Mouse (Mus musculus): ENCODE measurements at regions not wholly inside any gene's neighbourhood (a gene's known extent, or its start where the extent isn't known, plus 50 kb on each side); places are given as distances from the start of the nearest gene placed in this dataset.
A peak's percentile ranks its signal among the peaks of the same experiment; 100 is the strongest.

DNA sequence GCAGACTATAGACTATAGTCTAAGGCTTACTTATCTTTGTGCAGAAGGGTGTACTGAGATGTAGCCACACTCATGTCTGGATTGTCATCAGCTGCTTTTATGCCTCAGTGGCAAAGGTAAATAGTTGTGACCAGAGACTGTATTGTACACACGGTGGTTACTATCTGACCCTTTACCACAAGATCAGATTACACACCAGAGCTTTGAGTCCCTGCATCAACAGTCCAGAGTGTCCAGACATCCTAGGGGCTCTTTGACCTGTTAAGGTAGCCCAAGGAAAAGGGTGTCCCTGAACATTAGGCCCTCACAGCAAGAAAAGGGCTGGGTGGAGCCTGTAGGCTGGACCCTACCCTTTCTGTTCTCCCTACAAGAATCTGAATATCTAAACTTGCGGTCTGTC is 436.4 kb downstream of the Fut8 start:
- ATAC-seq: no peak
- Histone ChIP-seq H3K27ac (no peak overlapping the region), H3K9ac (no peak overlapping the region), H3K4me3 (no peak overlapping the region), H3K27me3 (no peaks in the 10 kb centered on the region), H3K4me2 (no peak overlapping the region), H3K36me3 (ENCODE audit: poor library complexity, severe bottlenecking) (no peaks in the 10 kb centered on the region), H3K9me3 (replicated peaks) (no peaks in the 10 kb centered on the region), H3K4me1 (no peaks in the 10 kb centered on the region)
- 68% methylated on average over 2 of the region's 2 CpGs for WGBS

DNA sequence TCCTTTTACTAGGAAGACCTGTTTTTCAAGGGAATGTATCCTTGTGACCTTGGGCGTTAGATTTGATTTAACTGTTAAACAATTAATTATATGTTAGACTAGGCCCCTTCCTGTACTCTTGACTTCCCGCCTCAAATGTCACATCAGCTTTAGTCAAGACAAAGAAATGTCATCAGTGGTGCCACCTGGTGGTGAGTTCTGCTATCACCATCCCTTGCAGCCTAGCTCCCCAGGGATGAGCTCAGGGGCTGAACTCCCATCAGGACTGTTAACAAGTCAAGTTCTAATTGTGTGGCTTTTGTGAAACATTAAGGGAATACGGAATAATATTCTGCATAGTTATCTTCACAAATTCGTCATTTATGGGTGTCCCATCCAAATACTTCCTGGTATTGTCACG is 436.8 kb downstream of the Fut8 start:
- H3K9me3 ChIP-seq (replicated peaks): no peaks in the 10 kb centered on the region

DNA sequence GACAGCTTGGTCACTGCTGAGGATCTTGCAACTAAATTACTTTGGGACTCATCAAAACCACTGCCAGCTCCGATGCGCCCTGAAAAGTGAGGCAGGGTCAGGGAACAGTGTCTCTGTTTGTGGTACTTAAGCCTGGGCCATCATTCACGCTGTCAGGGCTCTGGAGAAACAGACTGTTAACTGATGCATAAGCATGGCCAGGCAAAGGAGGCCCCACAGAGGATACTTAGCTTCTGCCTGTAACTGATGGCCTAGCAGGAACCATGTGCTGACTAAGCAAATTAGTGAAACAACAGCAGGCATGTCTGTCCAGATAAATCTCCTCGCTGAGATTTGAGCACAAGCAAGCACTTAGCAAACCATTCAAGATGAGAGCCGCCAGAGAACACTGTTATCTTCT is 440.1 kb downstream of the Fut8 start:
- H3K36me3 ChIP-seq (ENCODE audit: poor library complexity, severe bottlenecking): no peaks in the 10 kb centered on the region
- no peak overlapping the region for H3K4me2 ChIP-seq
- H3K4me1 ChIP-seq: no peaks in the 10 kb centered on the region
- no peak overlapping the region for H3K4me3 ChIP-seq
- H3K9ac ChIP-seq: no peak overlapping the region
- ATAC-seq: no peak
- WGBS: 73% methylated on average over 5 of the region's 5 CpGs
- no peaks in the 10 kb centered on the region for H3K27me3 ChIP-seq
- no peak overlapping the region for H3K27ac ChIP-seq
- H3K9me3 ChIP-seq (replicated peaks): no peaks in the 10 kb centered on the region

More for the DNA sequence above, 436.8 kb downstream of the Fut8 start:
- no peak overlapping the region for H3K4me2 ChIP-seq
- H3K9ac ChIP-seq: no peak overlapping the region
- H3K4me1 ChIP-seq: no peaks in the 10 kb centered on the region
- ATAC-seq: no peak
- no peaks in the 10 kb centered on the region for H3K27me3 ChIP-seq
- no peak overlapping the region for H3K4me3 ChIP-seq
- H3K27ac ChIP-seq: no peak overlapping the region
- WGBS: 79% methylated on average over 5 of the region's 5 CpGs
- no peaks in the 10 kb centered on the region for H3K36me3 ChIP-seq (ENCODE audit: poor library complexity, severe bottlenecking)

DNA sequence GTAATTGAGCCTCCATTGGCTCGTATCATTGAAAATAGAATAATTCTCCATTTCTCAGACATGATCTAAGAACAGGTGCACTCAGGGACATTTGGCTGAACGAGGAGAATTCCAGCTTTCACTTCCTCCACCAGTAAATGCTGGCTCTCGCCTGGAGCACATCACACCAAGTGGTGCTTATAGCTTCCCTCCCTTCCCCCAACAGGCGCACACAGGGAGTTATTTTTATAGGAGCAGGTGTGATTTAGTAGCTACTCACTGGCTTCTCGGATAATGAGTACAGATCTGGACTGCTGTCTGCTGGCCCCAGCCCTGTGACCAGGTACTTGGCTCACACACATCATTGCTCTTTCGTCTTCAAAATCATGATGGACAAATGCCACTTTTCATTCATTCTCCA is 456.2 kb downstream of the Fut8 start:
- 71% methylated on average over 6 of the region's 6 CpGs for WGBS

DNA sequence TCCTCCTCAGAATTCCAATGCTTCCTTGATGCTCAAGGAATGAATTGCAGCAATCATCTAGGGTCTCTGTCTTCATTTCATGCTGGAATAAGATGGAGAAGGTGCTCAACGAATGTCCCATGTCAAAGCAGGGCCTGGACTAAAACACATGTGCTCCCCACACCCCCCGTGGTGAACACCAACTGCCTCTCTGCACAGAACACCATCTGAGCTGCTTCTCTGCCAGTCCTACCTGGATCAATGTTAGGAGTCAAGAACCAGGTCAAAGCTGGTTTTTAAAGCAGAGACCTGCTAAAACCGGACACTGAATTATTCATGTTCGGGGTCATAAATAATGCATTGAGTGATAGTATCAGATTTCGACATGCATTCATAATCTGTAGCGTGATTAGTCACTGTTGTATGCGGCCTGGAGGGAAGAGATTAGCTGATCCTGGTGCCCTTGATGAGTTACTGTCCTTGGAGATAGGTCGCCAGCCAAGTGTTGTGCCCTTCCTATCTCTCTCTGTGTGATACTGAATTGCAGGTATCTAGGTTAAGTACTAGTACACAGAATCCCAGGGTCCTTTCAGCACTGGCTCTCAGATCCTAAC is 458.2 kb downstream of the Fut8 start:
- WGBS: 74% methylated on average over 8 of the region's 8 CpGs

More for the DNA sequence above, 456.2 kb downstream of the Fut8 start:
- peaks cover 7% of the 10 kb centered on the region; the same call in 1 of the 2 replicates for H3K4me1 ChIP-seq
- no peaks in the 10 kb centered on the region for H3K9me3 ChIP-seq (replicated peaks)
- no peak for ATAC-seq
- no peak overlapping the region for H3K27ac ChIP-seq
- no peak overlapping the region for H3K9ac ChIP-seq
- no peak overlapping the region for H3K4me2 ChIP-seq
- no peaks in the 10 kb centered on the region for H3K27me3 ChIP-seq
- no peak overlapping the region for H3K4me3 ChIP-seq
- H3K36me3 ChIP-seq (ENCODE audit: poor library complexity, severe bottlenecking): no peaks in the 10 kb centered on the region

DNA sequence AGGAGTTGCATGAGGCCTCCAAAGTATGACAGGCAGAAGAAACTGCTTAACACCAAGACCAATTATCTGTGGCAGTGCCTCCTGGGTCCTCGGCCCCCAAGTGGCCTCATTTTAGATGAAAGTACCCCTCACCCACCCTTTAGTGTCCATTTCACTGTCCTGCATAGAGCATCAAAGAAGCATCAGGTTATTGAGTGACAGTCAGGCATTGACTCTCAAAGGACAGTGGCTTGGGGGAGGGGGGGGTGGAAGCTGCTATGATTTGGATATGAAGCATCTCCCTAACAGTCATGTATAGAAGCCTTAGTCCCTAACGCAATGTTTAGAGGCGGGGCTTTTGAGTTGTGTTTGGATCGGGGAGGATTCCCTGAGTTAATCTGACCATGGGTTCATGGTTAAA is 458.7 kb downstream of the Fut8 start:
- 86% methylated on average over 4 of the region's 4 CpGs for WGBS

More for the DNA sequence above, 458.2 kb downstream of the Fut8 start:
- ATAC-seq: no peak
- peaks cover 7% of the 10 kb centered on the region; the same call in 1 of the 2 replicates for H3K4me1 ChIP-seq
- no peaks in the 10 kb centered on the region for H3K27me3 ChIP-seq
- no peak overlapping the region for H3K9ac ChIP-seq
- H3K9me3 ChIP-seq (replicated peaks): no peaks in the 10 kb centered on the region
- no peak overlapping the region for H3K4me3 ChIP-seq
- no peak overlapping the region for H3K4me2 ChIP-seq
- H3K27ac ChIP-seq: no peak overlapping the region
- H3K36me3 ChIP-seq (ENCODE audit: poor library complexity, severe bottlenecking): no peaks in the 10 kb centered on the region

DNA sequence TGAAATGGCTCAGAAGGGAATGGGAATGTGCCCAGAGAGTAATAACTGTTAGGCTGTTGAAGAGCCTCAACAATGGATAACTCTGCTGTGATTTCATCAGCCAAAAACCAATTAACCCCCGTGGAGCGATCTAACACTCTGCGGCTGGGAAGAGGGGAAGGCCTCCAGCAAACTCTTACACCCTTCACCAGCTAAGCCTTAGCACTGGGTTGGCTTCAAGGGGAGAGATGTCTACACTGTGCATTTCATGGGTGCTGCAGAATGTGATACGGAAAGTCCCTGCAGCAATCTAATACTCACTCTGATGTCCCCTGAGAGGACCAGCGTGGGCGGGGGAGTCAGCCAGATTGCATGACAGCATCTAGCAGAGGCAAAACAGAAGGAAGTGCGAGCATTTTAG is 460.2 kb downstream of the Fut8 start:
- Histone ChIP-seq H3K27ac (no peak overlapping the region), H3K9me3 (replicated peaks) (no peaks in the 10 kb centered on the region), H3K9ac (no peak overlapping the region), H3K27me3 (no peaks in the 10 kb centered on the region), H3K4me2 (no peak overlapping the region), H3K4me1 (peaks cover 7% of the 10 kb centered on the region; the same call in 1 of the 2 replicates), H3K36me3 (ENCODE audit: poor library complexity, severe bottlenecking) (no peaks in the 10 kb centered on the region), H3K4me3 (no peak overlapping the region)
- WGBS: 67% methylated on average over 7 of the region's 7 CpGs
- ATAC-seq: no peak

More for the DNA sequence above, 458.7 kb downstream of the Fut8 start:
- no peak overlapping the region for H3K27ac ChIP-seq
- no peaks in the 10 kb centered on the region for H3K27me3 ChIP-seq
- no peak overlapping the region for H3K4me2 ChIP-seq
- H3K9me3 ChIP-seq (replicated peaks): no peaks in the 10 kb centered on the region
- H3K36me3 ChIP-seq (ENCODE audit: poor library complexity, severe bottlenecking): no peaks in the 10 kb centered on the region
- H3K4me3 ChIP-seq: no peak overlapping the region
- no peak overlapping the region for H3K9ac ChIP-seq
- no peak for ATAC-seq
- peaks cover 7% of the 10 kb centered on the region; the same call in 1 of the 2 replicates for H3K4me1 ChIP-seq

DNA sequence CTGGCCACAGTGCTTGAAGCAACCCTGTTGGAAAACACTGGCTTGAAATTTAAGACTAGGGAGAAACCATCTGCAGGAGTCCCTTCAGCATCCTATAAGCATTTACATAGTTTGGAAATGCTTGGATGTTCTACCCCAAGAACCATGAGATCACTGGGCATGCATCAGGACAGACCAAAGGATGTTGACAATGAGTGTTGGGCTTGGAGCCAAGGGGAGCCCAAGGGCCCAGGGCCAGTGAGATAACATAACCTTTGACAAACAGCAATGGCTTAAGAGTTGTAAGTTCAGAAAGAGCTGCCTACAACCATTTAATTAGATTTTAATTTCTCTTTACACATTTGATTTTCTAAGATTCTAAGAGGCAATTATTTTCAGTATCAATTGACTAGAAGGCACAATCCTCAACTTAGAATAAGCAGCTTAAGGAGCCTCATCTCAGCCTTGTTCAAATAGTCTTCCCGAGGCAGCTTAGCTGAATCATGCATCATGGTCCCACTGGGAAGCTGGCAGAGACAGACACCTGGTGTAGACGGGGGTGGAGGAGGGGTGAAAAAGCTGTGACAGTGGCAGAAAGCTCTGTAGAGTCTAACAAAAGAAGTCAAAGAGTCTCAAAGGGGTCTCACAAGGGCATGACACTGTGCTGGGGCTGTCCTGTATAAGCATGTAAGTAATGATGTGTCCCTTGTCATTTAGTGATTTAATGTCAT is 462.1 kb downstream of the Fut8 start:
- 21% methylated on average over 2 of the region's 2 CpGs for WGBS
- H3K4me3 ChIP-seq: no peak overlapping the region
- H3K27me3 ChIP-seq: no peaks in the 10 kb centered on the region
- H3K9me3 ChIP-seq (replicated peaks): no peaks in the 10 kb centered on the region
- H3K27ac ChIP-seq: no peak overlapping the region
- no peaks in the 10 kb centered on the region for H3K36me3 ChIP-seq (ENCODE audit: poor library complexity, severe bottlenecking)
- H3K9ac ChIP-seq: no peak overlapping the region
- peaks cover 7% of the 10 kb centered on the region; the same call in 1 of the 2 replicates for H3K4me1 ChIP-seq
- no peak overlapping the region for H3K4me2 ChIP-seq
- ATAC-seq: no peak

DNA sequence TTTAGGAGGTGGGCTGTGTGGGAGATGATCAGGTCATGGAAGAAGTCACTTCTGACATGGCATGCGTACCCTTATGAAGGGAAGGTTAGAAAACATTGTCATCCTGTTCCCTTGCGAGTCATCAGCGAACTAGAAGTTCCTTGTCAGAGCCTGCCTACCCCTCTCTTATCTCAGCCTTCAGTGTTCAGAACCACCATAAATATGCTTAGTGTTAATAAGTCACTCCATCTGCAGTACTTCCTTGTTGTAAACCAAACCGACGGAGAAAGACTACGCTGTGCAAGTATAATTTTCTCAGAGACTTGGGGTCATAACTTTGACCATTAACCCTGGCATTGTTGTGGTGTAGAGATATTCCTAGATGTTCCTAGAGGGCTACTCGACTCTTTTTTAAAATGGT is 477.6 kb downstream of the Fut8 start:
- no peak for ATAC-seq
- WGBS: 75% methylated on average over 7 of the region's 7 CpGs
- Histone ChIP-seq H3K4me1 (peaks cover 16% of the 10 kb centered on the region), H3K4me2 (no peak overlapping the region), H3K36me3 (ENCODE audit: poor library complexity, severe bottlenecking) (no peaks in the 10 kb centered on the region), H3K27me3 (no peaks in the 10 kb centered on the region), H3K9ac (no peak overlapping the region), H3K27ac (no peak overlapping the region), H3K4me3 (no peak overlapping the region), H3K9me3 (replicated peaks) (0 out of 2 replicates have a peak, but pooled peaks cover 3% of the 10 kb centered on the region)

DNA sequence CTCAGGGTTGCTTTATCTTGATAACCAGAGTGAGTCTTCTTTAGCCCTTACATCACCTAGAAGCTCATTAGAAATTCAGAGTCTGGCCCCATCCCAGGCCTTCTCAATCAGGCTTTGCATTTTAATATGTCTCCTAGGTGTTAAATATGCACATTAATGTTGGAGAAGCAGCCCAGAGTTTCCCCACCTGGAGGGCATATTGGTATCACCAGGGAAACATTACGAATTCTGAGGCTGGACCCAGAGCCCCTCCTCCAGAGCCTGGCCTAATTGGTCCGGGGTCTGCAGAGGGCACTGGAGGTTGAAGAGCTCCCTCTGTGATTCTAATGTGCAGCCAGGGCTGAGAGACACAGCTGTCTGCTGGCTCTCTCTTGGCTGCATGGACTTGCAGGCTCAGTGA is 478.1 kb downstream of the Fut8 start:
- peak; percentile 86 for ATAC-seq
- WGBS: 3% methylated on average over 2 of the region's 2 CpGs
- Histone ChIP-seq H3K9ac (no peak overlapping the region), H3K4me2 (no peak overlapping the region), H3K4me1 (peaks cover 16% of the 10 kb centered on the region), H3K4me3 (no peak overlapping the region), H3K9me3 (replicated peaks) (0 out of 2 replicates have a peak, but pooled peaks cover 3% of the 10 kb centered on the region), H3K27me3 (no peaks in the 10 kb centered on the region), H3K27ac (no peak overlapping the region), H3K36me3 (ENCODE audit: poor library complexity, severe bottlenecking) (no peaks in the 10 kb centered on the region)

DNA sequence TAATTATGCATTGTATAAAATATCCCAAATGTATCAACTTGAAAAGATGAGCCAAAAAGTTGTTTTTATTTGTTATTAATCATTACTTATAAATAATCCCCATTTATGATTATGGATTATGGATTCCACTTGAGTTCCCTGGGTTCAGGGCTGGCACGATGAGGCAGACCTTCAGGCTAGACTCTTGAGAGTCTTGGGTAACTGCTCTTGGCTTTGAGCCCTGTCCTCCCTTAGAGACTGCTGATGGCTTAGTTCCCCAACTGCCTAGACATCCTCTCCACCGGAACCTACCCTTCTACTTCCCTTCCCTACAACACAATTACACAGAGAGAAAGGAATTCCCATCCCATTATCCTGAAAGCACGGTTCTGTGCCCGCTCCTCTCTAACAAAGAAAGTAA is 466.3 kb upstream of the Gm6657 start:
- Histone ChIP-seq H3K9me3 (replicated peaks) (no peaks in the 10 kb centered on the region), H3K4me3 (no peak overlapping the region), H3K4me1 (no peaks in the 10 kb centered on the region), H3K27ac (no peak overlapping the region), H3K4me2 (no peak overlapping the region), H3K27me3 (no peaks in the 10 kb centered on the region), H3K36me3 (ENCODE audit: poor library complexity, severe bottlenecking) (no peaks in the 10 kb centered on the region), H3K9ac (no peak overlapping the region)
- WGBS: 32% methylated on average over 4 of the region's 4 CpGs
- no peak for ATAC-seq

DNA sequence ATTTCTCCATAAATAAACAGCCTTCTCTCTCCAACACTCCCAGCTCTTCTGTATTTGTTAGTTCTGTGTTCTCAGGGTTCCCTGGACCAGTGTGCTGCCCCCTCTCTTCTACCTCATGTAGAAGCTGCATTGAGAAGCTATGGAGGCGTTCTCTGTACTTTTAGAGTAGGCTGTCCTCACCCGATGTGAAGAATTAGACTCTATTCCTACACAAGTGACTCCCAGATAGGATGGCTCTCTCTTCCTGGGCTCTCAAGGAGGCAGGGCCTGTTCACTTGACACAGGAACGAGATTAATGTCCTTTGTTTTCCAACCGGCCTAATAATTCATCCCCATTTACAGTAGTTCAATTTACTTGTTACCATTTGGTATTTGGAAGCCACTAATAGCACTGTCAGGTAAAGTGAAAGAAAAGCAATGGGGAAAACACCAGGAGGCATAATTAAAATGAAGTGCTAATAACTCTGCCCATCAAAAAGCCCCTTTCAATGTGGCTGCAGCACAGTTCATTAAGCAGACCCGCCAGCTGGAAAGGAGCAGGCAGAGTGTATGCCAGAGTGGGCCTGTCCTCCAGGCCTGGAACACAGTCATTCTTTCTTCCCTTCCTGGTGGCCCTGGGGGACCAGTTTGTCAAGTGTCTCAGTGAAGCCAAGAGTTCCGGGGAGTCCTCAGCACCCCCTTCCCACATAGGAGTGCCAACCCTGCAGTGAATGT is 454.8 kb upstream of the Gm6657 start:
- no peak overlapping the region for H3K4me3 ChIP-seq
- no peaks in the 10 kb centered on the region for H3K36me3 ChIP-seq (ENCODE audit: poor library complexity, severe bottlenecking)
- H3K4me2 ChIP-seq: no peak overlapping the region
- peaks cover 17% of the 10 kb centered on the region for H3K4me1 ChIP-seq
- WGBS: 22% methylated on average over 6 of the region's 6 CpGs
- no peak overlapping the region for H3K9ac ChIP-seq
- H3K27me3 ChIP-seq: peaks cover 26% of the 10 kb centered on the region
- peak; percentile 92 for ATAC-seq
- H3K9me3 ChIP-seq (replicated peaks): no peaks in the 10 kb centered on the region
- H3K27ac ChIP-seq: 0 out of 2 replicates have a peak overlapping the region, but pooled peaks have one; percentile 4

Measured in forebrain, embryonic 13.5 days (tissue).